ENCODE assay signal across 20 mouse cellular contexts in genomic region chr13:69109168-69109567, GRCm38 (mm10).
DNase-seq lines count a peak whose midpoint lies in the region; ATAC-seq lines count a peak whose summit lies in the region.
"Had no signal": no experiment of that assay in that cellular context is flagged by ENCODE, and none has a peak within 500 bp of the region (broad histone marks: within the 10 kb centered on the region; RNA-seq: fewer than 3 reads in every experiment).

No protein-coding gene starts in this region.

- no peaks in the 10 kb centered on the region for H3K36me3 ChIP-seq in hindbrain, embryonic 15.5 days
- no peaks in the 10 kb centered on the region for H3K36me3 ChIP-seq in hindbrain, embryonic 12.5 days
- no peaks in the 10 kb centered on the region for H3K36me3 ChIP-seq in midbrain, embryonic 14.5 days (ENCODE audit: control insufficient read depth, insufficient read depth, low read length)
- H3K36me3 ChIP-seq in midbrain, embryonic 11.5 days (ENCODE audit: control insufficient read depth, insufficient read depth, low read length), result no peaks in the 10 kb centered on the region
- no peaks in the 10 kb centered on the region for H3K36me3 ChIP-seq in forebrain, embryonic 10.5 days (replicated peaks)
- H3K36me3 ChIP-seq: forebrain, embryonic 12.5 days; heart, embryonic 15.5 days had no signal

- peak; percentile 65 for ATAC-seq in hindbrain, embryonic 15.5 days (ENCODE audit: low FRiP score, low read depth)
- ATAC-seq in hindbrain, embryonic 12.5 days (ENCODE audit: low FRiP score), result no peak
- no peak for ATAC-seq in midbrain, embryonic 14.5 days (ENCODE audit: low FRiP score, low TSS enrichment)
- ATAC-seq in midbrain, embryonic 11.5 days (ENCODE audit: low FRiP score), result no peak
- ATAC-seq: activated CD4-positive, CD25-positive, alpha-beta regulatory T cell, adult 4 months; forebrain, embryonic 16.5 days; Patski had no signal

- no peak overlapping the region for H3K9ac ChIP-seq in hindbrain, embryonic 15.5 days
- no peak overlapping the region for H3K9ac ChIP-seq in hindbrain, embryonic 12.5 days
- H3K9ac ChIP-seq in midbrain, embryonic 14.5 days (replicated peaks; ENCODE audit: low read length), result no peak overlapping the region
- H3K9ac ChIP-seq in midbrain, embryonic 11.5 days (ENCODE audit: low read length), result no peak overlapping the region
- H3K9ac ChIP-seq: forebrain, embryonic 12.5 days; heart, embryonic 15.5 days had no signal

- H3K4me3 ChIP-seq in hindbrain, embryonic 15.5 days, result no peak overlapping the region
- no peak overlapping the region for H3K4me3 ChIP-seq in hindbrain, embryonic 12.5 days
- H3K4me3 ChIP-seq in midbrain, embryonic 14.5 days (replicated peaks; ENCODE audit: low read depth, low read length), result no peak overlapping the region
- no peak overlapping the region for H3K4me3 ChIP-seq in midbrain, embryonic 11.5 days (ENCODE audit: low read depth, low read length)
- H3K4me3 ChIP-seq in forebrain, embryonic 10.5 days, result no peak overlapping the region
- H3K4me3 ChIP-seq: forebrain, embryonic 12.5 days; heart, adult 2 months; heart, embryonic 15.5 days had no signal

- H3K4me1 ChIP-seq in hindbrain, embryonic 15.5 days (replicated peaks), result no peaks in the 10 kb centered on the region
- H3K4me1 ChIP-seq in hindbrain, embryonic 12.5 days, result no peaks in the 10 kb centered on the region
- no peaks in the 10 kb centered on the region for H3K4me1 ChIP-seq in midbrain, embryonic 14.5 days (ENCODE audit: control insufficient read depth, insufficient read depth, low read length)
- no peaks in the 10 kb centered on the region for H3K4me1 ChIP-seq in midbrain, embryonic 11.5 days (ENCODE audit: control insufficient read depth, insufficient read depth, low read length)
- H3K4me1 ChIP-seq in forebrain, embryonic 10.5 days, result no peaks in the 10 kb centered on the region
- H3K4me1 ChIP-seq: forebrain, embryonic 12.5 days; heart, embryonic 15.5 days had no signal

- H3K9me3 ChIP-seq in hindbrain, embryonic 15.5 days, result no peaks in the 10 kb centered on the region
- H3K9me3 ChIP-seq in hindbrain, embryonic 12.5 days (replicated peaks), result no peaks in the 10 kb centered on the region
- H3K9me3 ChIP-seq in midbrain, embryonic 14.5 days (ENCODE audit: control insufficient read depth, low read length), result no peaks in the 10 kb centered on the region
- no peaks in the 10 kb centered on the region for H3K9me3 ChIP-seq in midbrain, embryonic 11.5 days (ENCODE audit: control insufficient read depth, low read length)
- no peaks in the 10 kb centered on the region for H3K9me3 ChIP-seq in forebrain, embryonic 10.5 days
- H3K9me3 ChIP-seq: forebrain, embryonic 12.5 days; heart, embryonic 15.5 days had no signal

- H3K27ac ChIP-seq in hindbrain, embryonic 15.5 days (replicated peaks), result no peak overlapping the region
- H3K27ac ChIP-seq in hindbrain, embryonic 12.5 days, result no peak overlapping the region
- no peak overlapping the region for H3K27ac ChIP-seq in midbrain, embryonic 14.5 days (replicated peaks; ENCODE audit: low read depth, low read length)
- no peak overlapping the region for H3K27ac ChIP-seq in midbrain, embryonic 11.5 days (ENCODE audit: low read depth, low read length)
- no peak overlapping the region for H3K27ac ChIP-seq in forebrain, embryonic 10.5 days
- H3K27ac ChIP-seq: forebrain, embryonic 12.5 days; heart, adult 2 months; heart, embryonic 15.5 days had no signal

- no peaks in the 10 kb centered on the region for H3K27me3 ChIP-seq in hindbrain, embryonic 15.5 days
- H3K27me3 ChIP-seq in hindbrain, embryonic 12.5 days, result no peaks in the 10 kb centered on the region
- H3K27me3 ChIP-seq in midbrain, embryonic 14.5 days (ENCODE audit: control insufficient read depth, insufficient read depth, low read length), result no peaks in the 10 kb centered on the region
- H3K27me3 ChIP-seq in midbrain, embryonic 11.5 days (ENCODE audit: control insufficient read depth, insufficient read depth, low read length), result no peaks in the 10 kb centered on the region
- no peaks in the 10 kb centered on the region for H3K27me3 ChIP-seq in forebrain, embryonic 10.5 days (ENCODE audit: poor library complexity, severe bottlenecking)
- H3K27me3 ChIP-seq: forebrain, embryonic 12.5 days; heart, embryonic 15.5 days; Patski had no signal

- H3K4me2 ChIP-seq in hindbrain, embryonic 15.5 days, result no peak overlapping the region
- H3K4me2 ChIP-seq in hindbrain, embryonic 12.5 days (replicated peaks), result no peak overlapping the region
- H3K4me2 ChIP-seq in midbrain, embryonic 14.5 days (ENCODE audit: low read length), result no peak overlapping the region
- no peak overlapping the region for H3K4me2 ChIP-seq in midbrain, embryonic 11.5 days
- H3K4me2 ChIP-seq: forebrain, embryonic 12.5 days; heart, embryonic 11.5 days; heart, embryonic 15.5 days had no signal

- WGBS in hindbrain, embryonic 15.5 days, result 55% methylated on average over 2 of the region's 2 CpGs
- WGBS in hindbrain, embryonic 12.5 days, result 70% methylated on average over 2 of the region's 2 CpGs
- 70% methylated on average over 2 of the region's 2 CpGs for WGBS in midbrain, embryonic 14.5 days
- WGBS in midbrain, embryonic 11.5 days, result 73% methylated on average over 2 of the region's 2 CpGs
- 74% methylated on average over 2 of the region's 2 CpGs for WGBS in forebrain, embryonic 10.5 days

- DNase-seq in midbrain, embryonic 14.5 days, result peak; percentile 8
- no peak for DNase-seq in midbrain, embryonic 11.5 days (ENCODE audit: low spot score, missing footprints)
- peak; percentile 22 to 29 for DNase-seq in right cerebral cortex, adult 2 months (ENCODE audit: low spot score in 2 of 2)
- no peak for DNase-seq in right cerebral cortex, postnatal 10 days (ENCODE audit: low spot score in 2 of 2)
- no peak for DNase-seq in gastrocnemius, adult 18-20 months (ENCODE audit: low spot score)
- DNase-seq in forebrain, embryonic 10.5 days (ENCODE audit: extremely low spot score, low spot score), result no peak
- DNase-seq: adrenal gland, postnatal 14 days; cerebellum, adult 2 months; cerebellum, postnatal 10 days; gastrocnemius, postnatal 14 days; heart, adult 2 months; heart, postnatal 14 days had no signal

Comparison
In these comparisons a context has a peak if more than half of its experiments do, and no peak if none do; other contexts are left out.
1. DNase-seq: peak in midbrain, embryonic 14.5 days (single experiment) and right cerebral cortex, adult 2 months (2 of 2); none in midbrain, embryonic 11.5 days (single experiment), right cerebral cortex, postnatal 10 days (0 of 2), gastrocnemius, adult 18-20 months (single experiment) and forebrain, embryonic 10.5 days (single experiment).